Mouse (Mus musculus): Measurements from ENCODE around the gene Serpinb3b. TPM values are rescaled to one million over a fixed set of nuclear protein-coding genes. Genes with fewer than 3 reads are reported as not detected.
"Not testable (repeated sequence)": the region's sequence is repeated elsewhere in the genome, so short reads cannot be mapped to it uniquely, and the experiment has no call there.

Gene Serpinb3b
- not detected in 2 replicates for polyA plus RNA-seq (2014; fragmentation: Nextera tagmentation; extraction: Ambion mirVana)

DNA sequence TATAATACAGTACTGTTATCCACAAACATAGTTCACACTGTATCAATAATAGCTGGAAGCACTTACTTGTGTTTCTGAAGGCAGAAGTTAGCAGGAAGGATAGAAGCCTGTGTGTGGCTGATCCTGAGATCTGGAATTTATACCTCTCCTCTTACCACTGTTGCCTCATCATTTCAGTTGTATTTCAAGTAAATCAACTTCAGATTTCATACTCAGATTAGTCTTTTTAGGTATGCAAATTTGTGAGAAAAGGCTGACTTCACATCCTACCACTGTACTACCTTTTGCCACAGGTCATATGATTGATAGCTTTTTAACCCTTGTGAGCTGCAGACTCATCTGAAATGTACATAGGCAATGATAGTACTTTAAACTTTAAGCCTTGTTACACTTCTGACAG, at the start of gene Serpinb3b, which contains the start of gene Serpinb3c:
TSS of gene Serpinb3b (minus strand) at position 101 of the 400 bp plus-strand sequence.
TSS of gene Serpinb3c (minus strand) at position 111 of the 400 bp plus-strand sequence.
- not testable (repeated sequence) for H3K4me3 ChIP-seq (ENCODE audit: low read depth, low read length); H3K9me3 ChIP-seq (replicated peaks; ENCODE audit: control insufficient read depth, low read length); H3K4me1 ChIP-seq (ENCODE audit: control insufficient read depth, insufficient read depth, low read length); H3K4me2 ChIP-seq; ATAC-seq (replicated peaks; ENCODE audit: insufficient number of reproducible peaks, low FRiP score, low TSS enrichment); H3K9ac ChIP-seq (ENCODE audit: low read depth, low read length); H3K36me3 ChIP-seq (ENCODE audit: control insufficient read depth, insufficient read depth, low read length); H3K27me3 ChIP-seq (ENCODE audit: control insufficient read depth, insufficient read depth, low read length); H3K27ac ChIP-seq (ENCODE audit: low read depth, low read length)

DNA sequence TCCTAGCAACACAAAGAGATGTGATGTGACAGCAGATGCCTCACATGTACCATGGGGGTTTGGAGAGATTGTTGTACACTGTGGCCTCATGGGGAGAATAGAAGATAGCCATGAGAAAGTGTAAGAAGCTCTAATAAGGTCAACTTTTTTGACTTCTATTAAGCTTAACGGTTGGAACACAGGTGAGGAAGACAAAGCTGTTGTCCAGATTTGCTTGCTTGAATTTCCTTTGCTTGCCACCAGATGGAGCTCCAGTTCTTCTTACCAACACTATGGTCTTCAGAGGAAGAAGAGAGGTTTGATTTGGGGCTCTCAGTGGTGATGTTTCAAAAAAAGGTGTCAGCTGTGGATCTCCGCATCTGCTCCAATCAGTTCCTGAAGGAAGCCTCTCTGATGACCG, 35.0 kb downstream of the Serpinb3b start:
- not testable (repeated sequence) for ATAC-seq (replicated peaks; ENCODE audit: insufficient number of reproducible peaks, low FRiP score, low TSS enrichment); H3K4me3 ChIP-seq (ENCODE audit: low read depth, low read length); H3K27ac ChIP-seq (ENCODE audit: low read depth, low read length); H3K27me3 ChIP-seq (ENCODE audit: control insufficient read depth, insufficient read depth, low read length); H3K4me2 ChIP-seq; H3K36me3 ChIP-seq (ENCODE audit: control insufficient read depth, insufficient read depth, low read length); H3K4me1 ChIP-seq (ENCODE audit: control insufficient read depth, insufficient read depth, low read length); H3K9ac ChIP-seq (ENCODE audit: low read depth, low read length); H3K9me3 ChIP-seq (replicated peaks; ENCODE audit: control insufficient read depth, low read length)
- WGBS (ENCODE audit: insufficient replicate concordance): 46% methylated on average over 3 of the region's 3 CpGs

DNA sequence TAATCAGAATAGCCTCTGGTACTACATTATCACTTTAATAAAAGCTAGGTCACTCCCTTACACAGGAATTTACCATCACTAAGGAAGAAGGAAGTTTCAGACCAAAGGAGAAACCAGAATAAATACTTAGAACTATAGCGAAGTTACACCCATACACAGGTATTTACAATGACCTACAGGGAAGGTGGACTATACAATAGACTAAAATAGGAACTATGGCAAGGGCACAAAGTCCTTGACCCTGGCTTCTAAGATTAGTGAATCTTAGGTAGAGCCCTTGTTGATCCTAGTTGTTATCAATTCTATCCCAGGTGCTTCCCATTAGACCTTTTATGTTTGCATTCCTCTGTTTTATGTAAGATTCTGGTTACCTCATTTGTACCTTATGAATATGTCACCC, 60.9 kb downstream of the Serpinb3b start:
- H3K4me2 ChIP-seq; ATAC-seq (replicated peaks; ENCODE audit: insufficient number of reproducible peaks, low FRiP score, low TSS enrichment); H3K9me3 ChIP-seq (replicated peaks; ENCODE audit: control insufficient read depth, low read length); H3K27me3 ChIP-seq (ENCODE audit: control insufficient read depth, insufficient read depth, low read length); H3K4me3 ChIP-seq (ENCODE audit: low read depth, low read length); H3K4me1 ChIP-seq (ENCODE audit: control insufficient read depth, insufficient read depth, low read length); H3K9ac ChIP-seq (ENCODE audit: low read depth, low read length); H3K36me3 ChIP-seq (ENCODE audit: control insufficient read depth, insufficient read depth, low read length); H3K27ac ChIP-seq (ENCODE audit: low read depth, low read length): not testable (repeated sequence)
- 61% methylated on average over 1 of the region's 1 CpGs for WGBS (ENCODE audit: insufficient replicate concordance)

DNA sequence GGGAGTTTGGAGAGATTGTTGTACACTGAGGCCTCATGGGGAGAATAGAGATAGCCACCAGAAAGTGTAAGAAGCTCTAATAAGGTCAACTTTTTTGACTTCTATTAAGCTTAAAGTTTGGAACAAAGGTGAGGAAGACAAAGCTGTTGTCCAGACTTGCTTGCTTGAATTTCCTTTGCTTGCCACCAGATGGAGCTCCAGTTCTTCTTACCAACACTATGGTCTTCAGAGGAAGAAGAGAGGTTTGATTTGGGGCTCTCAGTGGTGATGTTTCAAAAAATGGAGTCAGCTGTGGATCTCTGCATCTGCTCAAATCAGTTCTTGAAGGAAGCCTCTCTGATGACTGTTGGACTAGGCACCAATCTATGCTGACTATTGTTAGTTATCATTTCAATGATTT, 150.7 kb downstream of the Serpinb3b start:
- not testable (repeated sequence) for H3K9me3 ChIP-seq (replicated peaks; ENCODE audit: control insufficient read depth, low read length); H3K4me2 ChIP-seq; H3K27me3 ChIP-seq (ENCODE audit: control insufficient read depth, insufficient read depth, low read length); H3K4me1 ChIP-seq (ENCODE audit: control insufficient read depth, insufficient read depth, low read length); H3K9ac ChIP-seq (ENCODE audit: low read depth, low read length); H3K4me3 ChIP-seq (ENCODE audit: low read depth, low read length); ATAC-seq (replicated peaks; ENCODE audit: insufficient number of reproducible peaks, low FRiP score, low TSS enrichment); H3K36me3 ChIP-seq (ENCODE audit: control insufficient read depth, insufficient read depth, low read length); H3K27ac ChIP-seq (ENCODE audit: low read depth, low read length)

Other genes starting within 250 kb of the Serpinb3b start
- not detected in 2 replicates for gene Serpinb3a, start 226.1 kb downstream of the Serpinb3b start, polyA plus RNA-seq (2014; fragmentation: Nextera tagmentation; extraction: Ambion mirVana)
- gene Serpinb3d, start 194.9 kb downstream of the Serpinb3b start, polyA plus RNA-seq (2014; fragmentation: Nextera tagmentation; extraction: Ambion mirVana): not detected in 2 replicates
- gene Serpinb3c, start within 50 bp of the Serpinb3b start, polyA plus RNA-seq (2014; fragmentation: Nextera tagmentation; extraction: Ambion mirVana): not detected in 2 replicates
- gene Serpinb11, start 82.8 kb upstream of the Serpinb3b start, polyA plus RNA-seq (2014; fragmentation: Nextera tagmentation; extraction: Ambion mirVana): not detected in 2 replicates
- not detected in 2 replicates for gene Serpinb7, start 121.3 kb upstream of the Serpinb3b start, polyA plus RNA-seq (2014; fragmentation: Nextera tagmentation; extraction: Ambion mirVana)
- 0.21 and 0.26 TPM in 2 replicates for gene Serpinb2, start 233.1 kb upstream of the Serpinb3b start, polyA plus RNA-seq (2014; fragmentation: Nextera tagmentation; extraction: Ambion mirVana)